9 mouse cellular contexts compared by ENCODE assay signal in genomic region chr16:91541573-91542081, GRCm38 (mm10). TPM values are rescaled to one million over a fixed set of nuclear protein-coding genes. Genes with fewer than 3 reads are reported as not detected.
DNase-seq lines count a peak whose midpoint lies in the region; ATAC-seq and TF ChIP-seq lines count a peak whose summit lies in the region.
"Had no signal": no experiment of that assay in that cellular context is flagged by ENCODE, and none has a peak within 500 bp of the region (broad histone marks: within the 10 kb centered on the region; RNA-seq: fewer than 3 reads in every experiment).

No protein-coding gene starts in this region.

- DNase-seq in heart, postnatal 4 days = no peak
- peak; percentile 31 for DNase-seq in hindbrain, embryonic 14.5 days (ENCODE audit: low spot score)
- DNase-seq in liver, embryonic 14.5 days (ENCODE audit: low read depth in 3 of 3, low spot score in 3 of 3) = no peak

- ATAC-seq in heart, embryonic 11.5 days (replicated peaks; ENCODE audit: insufficient number of reproducible peaks, low FRiP score, low TSS enrichment) = no peak
- ATAC-seq in activated CD4-positive, CD25-positive, alpha-beta regulatory T cell, adult 4 months = peak; percentile 24
- ATAC-seq in hindbrain, embryonic 14.5 days (ENCODE audit: low FRiP score) = no peak; the same call in 1 of the 2 replicates
- no peak for ATAC-seq in liver, embryonic 14.5 days (ENCODE audit: insufficient read depth)
- 0 out of 2 replicates have a peak, but pooled peaks have one; percentile 32 for ATAC-seq in stomach, embryonic 16.5 days (ENCODE audit: insufficient read depth, low FRiP score)
- ATAC-seq in granulocyte monocyte progenitor cell, adult 5-6 weeks (replicated peaks; ENCODE audit: poor library complexity, severe bottlenecking) = no peak
- ATAC-seq in cerebellum, adult (ENCODE audit: insufficient number of reproducible peaks, low FRiP score, low TSS enrichment) = no peak
- ATAC-seq: Patski had no signal

- peaks cover 33% of the 10 kb centered on the region for H3K4me1 ChIP-seq in heart, embryonic 11.5 days (ENCODE audit: control insufficient read depth, insufficient read depth, low read length)
- H3K4me1 ChIP-seq in hindbrain, embryonic 14.5 days (replicated peaks; ENCODE audit: control insufficient read depth, insufficient read depth, low read length) = no peaks in the 10 kb centered on the region
- peaks cover 46 to 57% of the 10 kb centered on the region in 2 experiments for H3K4me1 ChIP-seq in liver, embryonic 14.5 days (replicated peaks; ENCODE audit: control insufficient read depth in 2 of 2, insufficient read depth in 2 of 2, low read length in 1 of 2)
- peaks cover 18% of the 10 kb centered on the region for H3K4me1 ChIP-seq in stomach, embryonic 16.5 days (ENCODE audit: control insufficient read depth, insufficient read depth, low read length)

- no peaks in the 10 kb centered on the region for H3K36me3 ChIP-seq in heart, embryonic 11.5 days (ENCODE audit: control insufficient read depth, insufficient read depth, low read length)
- no peaks in the 10 kb centered on the region for H3K36me3 ChIP-seq in hindbrain, embryonic 14.5 days (replicated peaks; ENCODE audit: control insufficient read depth, insufficient read depth)
- H3K36me3 ChIP-seq in liver, embryonic 14.5 days (replicated peaks; ENCODE audit: control insufficient read depth, insufficient read depth, low read depth) = no peaks in the 10 kb centered on the region
- no peaks in the 10 kb centered on the region for H3K36me3 ChIP-seq in stomach, embryonic 16.5 days (ENCODE audit: control insufficient read depth, insufficient read depth, low read length)

- TF ChIP-seq EP300 in liver, embryonic 14.5 days (IDR thresholded peaks at IDR 0.05; ENCODE audit: low read depth) = no peak

- no peak overlapping the region for H3K4me3 ChIP-seq in heart, embryonic 11.5 days (ENCODE audit: low read depth, low read length)
- H3K4me3 ChIP-seq in hindbrain, embryonic 14.5 days (replicated peaks; ENCODE audit: low read length) = 0 out of 2 replicates have a peak overlapping the region, but pooled peaks have one; percentile 11
- H3K4me3 ChIP-seq in liver, embryonic 14.5 days (ENCODE audit: insufficient read depth in 1 of 2, low read depth in 2 of 2, low read length in 2 of 2) = no peak overlapping the region
- peak overlapping the region; percentile 10; the same call in 1 of the 2 replicates for H3K4me3 ChIP-seq in stomach, embryonic 16.5 days (replicated peaks; ENCODE audit: low read length)

- 35% methylated on average over 10 of the region's 10 CpGs for WGBS in heart, embryonic 11.5 days (ENCODE audit: insufficient replicate concordance)
- WGBS in hindbrain, embryonic 14.5 days = 41% methylated on average over 10 of the region's 10 CpGs
- 26% methylated on average over 10 of the region's 10 CpGs for WGBS in liver, embryonic 14.5 days (ENCODE audit: insufficient replicate concordance)
- 22% methylated on average over 10 of the region's 10 CpGs for WGBS in stomach, embryonic 16.5 days

- peak overlapping the region; percentile 20; the same call in 1 of the 2 replicates for H3K4me2 ChIP-seq in heart, embryonic 11.5 days
- H3K4me2 ChIP-seq in hindbrain, embryonic 14.5 days (replicated peaks) = peak overlapping the region; percentile 39
- peak overlapping the region; percentile 35 for H3K4me2 ChIP-seq in liver, embryonic 14.5 days (ENCODE audit: low read depth)
- H3K4me2 ChIP-seq in stomach, embryonic 16.5 days (ENCODE audit: low read depth, low read length) = peak overlapping the region; percentile 35

- no peak overlapping the region for H3K27ac ChIP-seq in heart, embryonic 11.5 days (ENCODE audit: low read depth, low read length)
- H3K27ac ChIP-seq in hindbrain, embryonic 14.5 days = no peak overlapping the region
- H3K27ac ChIP-seq in liver, embryonic 14.5 days = no peak overlapping the region
- peak overlapping the region; percentile 13; the same call in 1 of the 2 replicates for H3K27ac ChIP-seq in stomach, embryonic 16.5 days (ENCODE audit: low read length)

- TF ChIP-seq CTCF in liver, embryonic 14.5 days (IDR thresholded peaks at IDR 0.05; ENCODE audit: low read depth) = no peak

- H3K27me3 ChIP-seq in heart, embryonic 11.5 days (ENCODE audit: control insufficient read depth, insufficient read depth, low read length) = no peaks in the 10 kb centered on the region
- no peaks in the 10 kb centered on the region for H3K27me3 ChIP-seq in hindbrain, embryonic 14.5 days (ENCODE audit: control insufficient read depth, insufficient read depth, low read length)
- no peaks in the 10 kb centered on the region for H3K27me3 ChIP-seq in liver, embryonic 14.5 days (ENCODE audit: control insufficient read depth, insufficient read depth, low read length)
- no peaks in the 10 kb centered on the region for H3K27me3 ChIP-seq in stomach, embryonic 16.5 days (ENCODE audit: control insufficient read depth, insufficient read depth, low read length)
- H3K27me3 ChIP-seq: Patski had no signal

- no peaks in the 10 kb centered on the region for H3K9me3 ChIP-seq in heart, embryonic 11.5 days (replicated peaks; ENCODE audit: control insufficient read depth, low read length)
- no peaks in the 10 kb centered on the region for H3K9me3 ChIP-seq in hindbrain, embryonic 14.5 days (ENCODE audit: control insufficient read depth, low read length)
- no peaks in the 10 kb centered on the region for H3K9me3 ChIP-seq in liver, embryonic 14.5 days (ENCODE audit: control insufficient read depth, low read length)
- H3K9me3 ChIP-seq in stomach, embryonic 16.5 days (replicated peaks; ENCODE audit: control insufficient read depth, low read length) = no peaks in the 10 kb centered on the region

- H3K9ac ChIP-seq in heart, embryonic 11.5 days (ENCODE audit: low read depth, low read length) = no peak overlapping the region
- 0 out of 2 replicates have a peak overlapping the region, but pooled peaks have one; percentile 39 for H3K9ac ChIP-seq in hindbrain, embryonic 14.5 days
- no peak overlapping the region for H3K9ac ChIP-seq in liver, embryonic 14.5 days (replicated peaks)
- peak overlapping the region; percentile 34; the same call in 1 of the 2 replicates for H3K9ac ChIP-seq in stomach, embryonic 16.5 days (ENCODE audit: low read length)

RNA-seq across cellular contexts. Expression of gene Ifngr2, which starts 5.2 kb away (rescaled TPM):
- 77.9 and 95.2 TPM in 2 replicates for polyA plus RNA-seq in heart, embryonic 11.5 days (2014; fragmentation: Nextera tagmentation; extraction: Ambion mirVana)
- total RNA-seq in heart, postnatal 4 days (2021) = 10 to 100 TPM; 87.1 to 89.9 TPM
- 10 to 100 TPM; 19.8 to 20.6 TPM for polyA plus RNA-seq in activated CD4-positive, CD25-positive, alpha-beta regulatory T cell, adult 4 months (2017; shearing (Covaris generic))
- 106 and 114 TPM in 2 replicates for polyA plus RNA-seq in hindbrain, embryonic 14.5 days (2014; fragmentation: Nextera tagmentation; extraction: Ambion mirVana)
- 3.9 and 4.9 TPM in 2 replicates for polyA plus RNA-seq in liver, embryonic 14.5 days (2012; rRNA removed)
- 13.1 and 13.5 TPM in 2 replicates for polyA plus RNA-seq in liver, embryonic 14.5 days (2014; fragmentation: Nextera tagmentation; extraction: Ambion mirVana)
- 53.7 and 58.0 TPM in 2 replicates for polyA plus RNA-seq in stomach, embryonic 16.5 days (2015; fragmentation: Nextera tagmentation; extraction: Ambion mirVana)
- total RNA-seq in granulocyte monocyte progenitor cell, adult 5-6 weeks (2014; fragmentation: Nextera tagmentation) = 29.2 TPM in 2 replicates
- total RNA-seq in granulocyte monocyte progenitor cell, adult 5-6 weeks (2017) = 12.8 and 13.0 TPM in 2 replicates

RNA-seq across cellular contexts. Expression of gene Tmem50b, which starts 56.0 kb away (rescaled TPM):
- polyA plus RNA-seq in heart, embryonic 11.5 days (2014; fragmentation: Nextera tagmentation; extraction: Ambion mirVana) = 60.5 and 68.8 TPM in 2 replicates
- 10 to 100 TPM; 38.9 to 40.9 TPM for total RNA-seq in heart, postnatal 4 days (2021)
- polyA plus RNA-seq in activated CD4-positive, CD25-positive, alpha-beta regulatory T cell, adult 4 months (2017; shearing (Covaris generic)) = 10 to 100 TPM; 34.6 to 38.3 TPM
- polyA plus RNA-seq in hindbrain, embryonic 14.5 days (2014; fragmentation: Nextera tagmentation; extraction: Ambion mirVana) = 106 and 127 TPM in 2 replicates
- 2.5 and 2.8 TPM in 2 replicates for polyA plus RNA-seq in liver, embryonic 14.5 days (2012; rRNA removed)
- 5.0 TPM in 2 replicates for polyA plus RNA-seq in liver, embryonic 14.5 days (2014; fragmentation: Nextera tagmentation; extraction: Ambion mirVana)
- 48.7 and 62.2 TPM in 2 replicates for polyA plus RNA-seq in stomach, embryonic 16.5 days (2015; fragmentation: Nextera tagmentation; extraction: Ambion mirVana)
- 56.8 and 64.9 TPM in 2 replicates for total RNA-seq in granulocyte monocyte progenitor cell, adult 5-6 weeks (2014; fragmentation: Nextera tagmentation)
- total RNA-seq in granulocyte monocyte progenitor cell, adult 5-6 weeks (2017) = 38.5 and 41.1 TPM in 2 replicates

RNA-seq across cellular contexts. Expression of gene Ifnar1, which starts 56.6 kb away (rescaled TPM):
- 37.1 and 38.6 TPM in 2 replicates for polyA plus RNA-seq in heart, embryonic 11.5 days (2014; fragmentation: Nextera tagmentation; extraction: Ambion mirVana)
- total RNA-seq in heart, postnatal 4 days (2021) = 10 to 100 TPM; 50.3 to 56.0 TPM
- 10 to 100 TPM; 87.0 to 90.6 TPM for polyA plus RNA-seq in activated CD4-positive, CD25-positive, alpha-beta regulatory T cell, adult 4 months (2017; shearing (Covaris generic))
- 47.1 and 48.8 TPM in 2 replicates for polyA plus RNA-seq in hindbrain, embryonic 14.5 days (2014; fragmentation: Nextera tagmentation; extraction: Ambion mirVana)
- polyA plus RNA-seq in liver, embryonic 14.5 days (2012; rRNA removed) = 9.3 and 11.6 TPM in 2 replicates
- 15.4 and 16.2 TPM in 2 replicates for polyA plus RNA-seq in liver, embryonic 14.5 days (2014; fragmentation: Nextera tagmentation; extraction: Ambion mirVana)
- 47.2 and 47.3 TPM in 2 replicates for polyA plus RNA-seq in stomach, embryonic 16.5 days (2015; fragmentation: Nextera tagmentation; extraction: Ambion mirVana)
- total RNA-seq in granulocyte monocyte progenitor cell, adult 5-6 weeks (2014; fragmentation: Nextera tagmentation) = 32.3 and 42.5 TPM in 2 replicates
- 33.3 and 35.6 TPM in 2 replicates for total RNA-seq in granulocyte monocyte progenitor cell, adult 5-6 weeks (2017)

Comparison
In these comparisons a context has a peak if more than half of its experiments do, and no peak if none do; other contexts are left out.
1. ATAC-seq: peak in activated CD4-positive, CD25-positive, alpha-beta regulatory T cell, adult 4 months (single experiment) and stomach, embryonic 16.5 days (single experiment); none in heart, embryonic 11.5 days (single experiment), hindbrain, embryonic 14.5 days (single experiment), liver, embryonic 14.5 days (single experiment), granulocyte monocyte progenitor cell, adult 5-6 weeks (single experiment) and cerebellum, adult (single experiment).
2. H3K4me3 ChIP-seq: peak in hindbrain, embryonic 14.5 days (single experiment) and stomach, embryonic 16.5 days (single experiment); none in heart, embryonic 11.5 days (single experiment) and liver, embryonic 14.5 days (0 of 2).
3. H3K9ac ChIP-seq: peak in hindbrain, embryonic 14.5 days (single experiment) and stomach, embryonic 16.5 days (single experiment); none in heart, embryonic 11.5 days (single experiment) and liver, embryonic 14.5 days (single experiment).
4. Peak in every context shown above with its lines, with median percentiles within 50 percentile points of each other: H3K4me2 ChIP-seq.